Mouse (Mus musculus): ENCODE data around the gene Zic1.

Gene Zic1

GRCm38 (mm10) chr9:91353551-91354433 lies 11.8 kb downstream of the Zic1 start:
- DNase-seq (ENCODE audit: low read depth), result no peak

- no peak for DNase-seq (ENCODE audit: low read depth)
These were observed 12.8 kb downstream of the Zic1 start for GRCm38 (mm10) chr9:91352786-91353185.

GRCm38 (mm10) chr9:91351961-91352411 lies 13.6 kb downstream of the Zic1 start:
- DNase-seq (ENCODE audit: low read depth), result no peak

- DNase-seq (ENCODE audit: low read depth), result no peak
These were observed 14.2 kb downstream of the Zic1 start for GRCm38 (mm10) chr9:91351361-91351760.

GRCm38 (mm10) chr9:91350861-91351291 lies 14.7 kb downstream of the Zic1 start:
- no peak for DNase-seq (ENCODE audit: low read depth)

GRCm38 (mm10) chr9:91350211-91350791 lies 15.3 kb downstream of the Zic1 start:
- DNase-seq (ENCODE audit: low read depth), result no peak

- DNase-seq (ENCODE audit: low read depth), result no peak
These were observed 16.9 kb downstream of the Zic1 start for GRCm38 (mm10) chr9:91348746-91349145.

- no peak for DNase-seq (ENCODE audit: low read depth)
These were observed 18.0 kb downstream of the Zic1 start for GRCm38 (mm10) chr9:91347591-91347990.

Measured in NIH3T3 (cell line).